Mouse (Mus musculus) layer of hippocampus, adult 2 months (tissue): ENCODE results near the gene Bcorl1. TPM values are rescaled to one million over a fixed set of nuclear protein-coding genes. Genes with fewer than 3 reads are reported as not detected.

Source experiments
- DNase-seq, 2 experiments: peaks; one replicate each; pipeline ENCODE4 v3.0.0; 2022; ENCODE audit warnings: low spot score in 2 of 2
- H3K27ac ChIP-seq: fragments of 200-600 bp; 2 replicates; pipeline ENCODE4 v1.8.1; 2022
- H3K4me3 ChIP-seq: fragments of 200-600 bp; 2 replicates; pipeline ENCODE4 v1.8.1; 2022; ENCODE audit warnings: mild to moderate bottlenecking
- CTCF ChIP-seq: fragments of 200-600 bp; conservative IDR thresholded peaks from 2 replicates; pipeline ENCODE4 v1.8.1; 2022; ENCODE audit warnings: antibody characterized with exemption, mild to moderate bottlenecking, moderate library complexity
- total RNA-seq, 2 experiments: library from RNA; stranded (reverse); gene quantifications; 2 replicates each; pipeline ENCODE4 v1.2.3; 2021

The Bcorl1 gene
- total RNA-seq, 2 experiments from 2014 or later = 15.0 to 21.0 TPM

DNA sequence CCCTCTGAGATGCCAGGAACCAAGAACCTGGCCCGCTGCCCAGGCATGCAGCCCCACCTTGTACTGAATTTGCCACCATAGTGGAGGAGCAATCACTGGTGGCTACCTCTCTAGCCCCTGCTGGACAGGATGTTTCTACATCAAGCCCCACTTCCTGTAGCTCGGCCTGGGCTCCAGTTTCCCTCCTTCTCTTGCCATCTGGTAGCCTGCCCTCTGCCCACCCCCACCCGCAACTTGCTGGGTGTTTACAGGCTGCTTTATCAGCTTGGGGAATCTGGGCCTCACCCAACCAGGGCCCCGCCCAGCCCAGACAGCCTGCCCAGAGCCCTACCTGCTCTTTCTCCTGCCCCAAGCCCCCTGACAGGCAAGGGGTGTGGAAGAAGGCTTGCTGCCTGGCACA lies 97.9 kb downstream of the Bcorl1 start:
- TF ChIP-seq CTCF = no peak
- H3K4me3 ChIP-seq = no peak overlapping the region
- DNase-seq = no peak
- H3K27ac ChIP-seq = no peak overlapping the region

DNA sequence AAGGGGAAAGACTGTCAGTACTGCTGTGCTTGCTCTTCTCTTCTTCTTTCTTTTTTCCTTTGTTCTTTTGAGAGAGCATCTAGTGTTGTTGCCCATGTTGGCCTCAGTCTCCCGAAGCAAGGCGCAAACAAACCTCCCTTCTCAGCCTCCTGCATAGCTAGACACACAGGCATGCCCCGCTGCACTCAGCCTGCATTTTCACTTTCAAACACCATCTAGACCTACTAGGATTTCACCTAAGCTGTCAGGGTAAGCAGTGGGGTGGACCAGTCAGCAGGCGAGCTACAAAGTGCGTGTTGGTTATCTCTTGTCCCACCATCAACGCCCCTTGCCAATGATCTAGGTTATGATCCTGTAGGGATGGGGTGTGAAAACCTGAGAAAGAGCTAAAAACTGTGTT lies 100.4 kb downstream of the Bcorl1 start:
- H3K27ac ChIP-seq = no peak overlapping the region
- DNase-seq = no peak
- no peak overlapping the region for H3K4me3 ChIP-seq
- TF ChIP-seq CTCF = no peak

DNA sequence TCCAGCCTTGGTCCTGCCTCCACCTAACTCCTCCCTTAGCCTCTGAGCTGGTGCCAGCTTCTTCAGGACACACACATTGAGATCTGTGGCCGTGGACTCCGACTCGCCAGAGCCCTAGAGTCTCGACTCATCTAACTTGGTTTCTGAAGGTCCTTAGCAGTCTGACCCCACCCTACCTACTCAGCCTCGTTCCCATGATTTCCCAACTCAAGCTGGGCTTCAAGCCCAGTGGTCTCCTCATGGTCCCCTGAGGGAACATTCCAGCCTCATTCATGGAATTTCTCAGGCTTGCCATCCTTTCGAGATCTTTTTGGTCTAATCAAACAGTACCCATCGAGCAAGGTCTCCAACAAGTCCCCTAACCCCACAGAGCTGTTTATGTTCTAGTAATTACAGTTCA lies 100.8 kb downstream of the Bcorl1 start:
- Histone ChIP-seq H3K4me3 (no peak overlapping the region), H3K27ac (no peak overlapping the region)
- TF ChIP-seq CTCF = no peak
- no peak for DNase-seq

DNA sequence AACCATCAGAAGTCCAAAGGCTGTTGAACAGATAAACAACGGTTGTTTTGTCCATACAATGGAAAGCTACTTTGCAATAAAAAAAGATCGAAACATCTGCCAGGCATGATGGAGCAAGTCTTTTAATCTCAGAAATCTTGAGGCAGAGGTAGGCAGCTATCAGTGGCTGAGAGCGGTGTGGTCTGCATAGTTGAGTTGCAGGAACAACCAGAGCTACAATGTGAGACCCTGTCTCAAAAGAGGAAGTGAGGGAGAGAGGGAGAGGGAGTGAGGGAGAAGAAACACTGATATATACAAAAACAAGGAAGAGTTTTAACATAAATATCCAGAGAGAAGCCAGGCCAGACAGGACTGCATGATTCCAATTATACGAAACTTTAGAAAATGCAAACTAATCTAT lies 103.5 kb downstream of the Bcorl1 start:
- H3K27ac ChIP-seq = no peak overlapping the region
- no peak for DNase-seq
- no peak overlapping the region for H3K4me3 ChIP-seq
- TF ChIP-seq CTCF = no peak

DNA sequence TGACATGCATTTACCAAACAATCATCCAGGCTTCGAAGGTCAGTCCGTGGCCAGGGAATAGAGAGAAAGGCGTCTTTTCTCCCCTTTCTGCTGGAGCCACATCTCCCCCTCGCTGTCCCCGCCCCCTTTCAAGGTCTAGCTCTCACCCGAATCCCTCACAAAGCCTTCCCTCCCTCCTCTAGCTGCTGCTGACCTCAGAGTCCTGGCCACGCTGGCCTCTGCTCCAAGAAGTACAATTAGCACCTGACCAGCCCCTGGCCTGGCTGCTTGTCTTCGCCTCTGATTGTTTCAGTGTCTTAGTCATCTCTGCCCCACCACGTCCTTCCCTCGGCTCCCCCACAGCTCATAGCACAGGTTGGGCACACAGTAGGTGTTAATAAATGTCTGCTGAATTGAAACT lies 108.5 kb downstream of the Bcorl1 start:
- H3K27ac ChIP-seq = no peak overlapping the region
- H3K4me3 ChIP-seq = no peak overlapping the region
- no peak for TF ChIP-seq CTCF
- DNase-seq = no peak

DNA sequence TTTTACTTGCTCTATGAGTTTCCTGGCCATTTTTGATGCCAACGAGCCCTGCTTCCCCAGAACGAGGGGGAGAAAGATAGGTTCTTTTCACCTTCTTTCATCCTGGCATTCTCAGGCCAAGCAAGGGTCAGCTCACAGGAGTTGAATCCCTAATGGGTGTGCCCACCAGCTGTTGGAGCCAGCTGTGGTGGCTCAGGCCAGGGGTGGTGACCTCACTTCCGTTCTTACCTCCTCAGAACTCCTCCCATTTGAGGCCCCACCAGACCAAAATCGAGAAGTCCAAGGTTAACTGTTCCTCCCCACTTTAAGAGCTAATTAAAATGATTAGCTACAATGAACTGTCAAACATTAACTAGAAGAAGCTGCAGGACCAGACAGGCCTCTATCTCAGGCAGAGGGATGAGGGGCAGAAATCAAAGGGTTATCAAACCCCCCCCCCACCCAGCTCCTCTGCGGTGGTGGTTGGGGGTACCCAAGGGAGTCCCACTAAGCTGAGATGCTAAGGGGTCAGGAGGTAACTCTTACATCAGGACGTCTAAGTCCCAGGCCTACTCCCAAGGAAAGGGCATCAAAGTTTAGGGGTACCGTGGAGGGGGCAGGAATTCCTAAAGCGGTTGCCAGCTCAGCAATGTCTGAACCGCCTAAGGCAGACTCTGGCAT lies 111.2 kb downstream of the Bcorl1 start:
- no peak for DNase-seq
- Histone ChIP-seq H3K4me3 (no peak overlapping the region), H3K27ac (no peak overlapping the region)
- TF ChIP-seq CTCF = no peak

DNA sequence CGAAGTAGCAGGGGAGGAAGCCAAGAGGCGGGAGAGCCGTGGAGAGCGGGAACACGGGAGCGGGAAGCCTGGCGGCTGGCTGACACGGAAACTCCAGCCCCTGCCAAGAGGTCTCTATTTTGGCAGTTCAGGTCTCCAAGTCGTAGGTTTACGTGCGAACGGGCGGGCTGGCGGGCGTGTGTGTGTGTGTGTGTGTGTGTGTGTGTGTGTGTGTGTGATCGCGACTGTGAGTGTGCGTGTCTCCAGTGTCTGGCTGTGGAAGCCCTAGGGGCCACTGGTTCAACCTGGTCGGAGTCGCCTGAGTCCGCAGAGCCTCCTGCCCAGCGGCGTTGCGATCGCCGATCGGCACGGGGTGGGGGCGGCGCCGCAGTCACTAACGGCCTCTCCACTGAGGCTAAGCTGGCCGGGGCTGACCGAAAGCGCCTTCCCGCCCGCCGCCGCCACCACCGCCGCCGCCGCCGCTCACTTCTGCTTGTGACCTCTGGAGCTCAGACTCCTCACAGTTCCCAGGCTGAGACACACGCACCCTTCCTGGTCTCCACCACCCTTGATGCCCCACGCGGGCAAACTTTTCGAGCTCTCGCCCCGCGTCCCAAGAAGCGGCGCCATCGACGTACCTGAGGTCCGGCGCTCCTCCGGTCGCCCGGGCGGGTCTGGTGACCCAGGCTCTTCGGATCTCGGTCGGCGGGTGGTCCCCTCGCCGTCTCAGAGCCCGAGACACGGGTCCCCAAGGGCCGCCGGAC lies 111.9 kb downstream of the Bcorl1 start:
- no peak for TF ChIP-seq CTCF
- DNase-seq = no peak
- Histone ChIP-seq H3K4me3 (peak overlapping the region; percentile 20), H3K27ac (no peak overlapping the region)

DNA sequence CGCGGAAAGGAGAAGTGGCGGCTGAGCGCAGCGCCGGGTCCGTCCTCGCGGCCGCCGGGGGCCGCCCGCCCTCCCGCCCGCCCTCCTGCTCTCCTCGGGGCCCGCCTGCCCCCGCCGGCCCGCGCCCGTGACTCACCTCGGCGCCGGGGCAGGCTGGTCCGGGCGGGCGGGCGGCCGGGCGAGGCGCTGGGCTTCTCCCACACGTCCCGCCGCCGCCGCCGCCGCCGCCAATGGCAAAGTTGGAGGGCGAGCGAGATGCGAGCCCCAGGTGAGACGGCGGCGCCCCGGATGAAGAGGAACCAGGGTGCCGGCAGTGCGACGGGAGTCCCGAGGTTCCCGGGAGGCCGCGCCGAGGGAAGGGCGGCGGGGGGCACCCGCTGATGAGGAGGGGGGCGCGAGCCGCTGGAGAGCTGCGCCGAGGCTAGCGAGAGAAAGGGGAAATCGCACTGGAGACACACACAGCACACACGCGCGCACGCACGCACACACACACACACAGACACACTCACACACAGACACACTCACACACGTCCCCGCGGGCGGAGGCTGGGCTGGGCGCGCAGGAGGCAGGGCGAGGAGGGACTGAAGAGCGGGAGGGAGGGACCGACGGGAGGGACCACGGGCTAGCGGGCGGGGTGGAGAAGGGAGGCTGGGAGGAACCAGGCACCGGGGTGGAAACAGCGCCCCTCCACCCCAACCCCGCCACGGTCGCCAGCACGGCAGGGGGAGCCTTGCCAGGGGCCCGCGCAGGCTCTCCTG lies 112.8 kb downstream of the Bcorl1 start:
- no peak for TF ChIP-seq CTCF
- H3K4me3 ChIP-seq = peak overlapping the region; percentile 35; the same call in 1 of the 2 replicates
- no peak for DNase-seq
- no peak overlapping the region for H3K27ac ChIP-seq

DNA sequence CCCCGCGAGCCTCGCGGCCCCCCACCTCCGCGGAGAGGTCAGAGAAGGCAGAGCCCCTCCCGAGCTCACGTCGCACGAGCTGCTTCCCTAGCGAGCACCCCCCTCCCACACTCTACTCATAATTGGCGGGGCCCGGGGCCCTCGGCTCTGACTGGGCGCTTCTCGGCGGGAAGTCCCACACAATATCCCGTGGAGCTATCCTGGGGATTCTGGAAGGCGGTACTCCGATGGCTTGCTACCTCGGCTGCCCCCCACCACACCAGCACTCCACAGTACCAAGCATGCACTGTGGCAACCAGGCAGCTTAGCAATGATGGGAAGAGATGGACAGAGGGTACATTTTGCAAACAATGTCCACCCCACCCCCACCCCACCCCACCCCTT lies 113.3 kb downstream of the Bcorl1 start:
- no peak for TF ChIP-seq CTCF
- DNase-seq = no peak
- no peak overlapping the region for H3K27ac ChIP-seq
- peak overlapping the region; percentile 35; the same call in 1 of the 2 replicates for H3K4me3 ChIP-seq

DNA sequence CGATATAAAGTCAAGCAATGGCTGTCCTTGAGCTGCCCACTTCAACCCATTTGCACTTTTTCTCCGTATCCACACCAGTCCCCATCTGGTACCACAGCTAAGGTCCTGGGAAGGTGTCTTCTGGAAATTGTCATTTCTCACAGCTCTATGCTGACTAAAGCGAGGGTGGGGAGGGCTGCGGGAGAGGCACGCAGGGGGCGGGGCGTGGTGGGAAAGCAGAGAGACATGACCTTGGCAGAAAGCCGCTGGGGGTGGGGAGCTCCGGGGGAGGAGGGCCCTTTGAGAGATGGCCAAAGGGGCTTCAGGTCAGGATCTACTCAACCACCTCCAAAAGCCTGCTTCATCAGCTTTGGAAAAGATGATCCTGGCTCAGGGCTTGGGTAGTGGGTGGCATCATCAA lies 113.9 kb downstream of the Bcorl1 start:
- no peak for TF ChIP-seq CTCF
- Histone ChIP-seq H3K4me3 (no peak overlapping the region), H3K27ac (no peak overlapping the region)
- DNase-seq = no peak

DNA sequence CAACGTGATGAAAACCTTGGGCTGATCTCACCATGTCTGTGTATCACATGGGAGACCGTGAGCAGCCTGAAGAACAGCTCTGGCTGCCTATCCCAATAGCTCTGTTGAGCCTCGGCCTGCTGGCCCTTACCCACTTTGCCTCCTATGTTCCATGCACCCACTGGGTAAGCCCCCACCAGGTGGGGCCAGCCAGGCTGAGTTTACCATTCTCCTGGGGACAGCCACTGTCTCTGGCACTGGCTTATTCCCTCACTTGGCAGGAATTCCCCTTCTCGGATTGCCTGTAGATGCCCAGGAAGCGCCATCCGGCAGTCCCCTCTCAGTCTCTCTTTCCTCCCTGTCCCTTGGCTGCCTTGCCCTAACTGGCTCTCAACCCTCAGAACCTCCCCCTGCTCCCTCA lies 115.8 kb downstream of the Bcorl1 start:
- no peak for DNase-seq

More for the DNA sequence above, 115.8 kb downstream of the Bcorl1 start:
- TF ChIP-seq CTCF = no peak
- no peak overlapping the region for H3K4me3 ChIP-seq
- H3K27ac ChIP-seq = no peak overlapping the region

Other genes starting within 250 kb of the Bcorl1 start
- gene Xpnpep2, start 232.6 kb upstream of the Bcorl1 start, total RNA-seq = under 1 TPM; 0.29 to 0.49 TPM
- 1 to 10 TPM; 1.5 to 1.8 TPM for gene Sash3, start 194.9 kb upstream of the Bcorl1 start, total RNA-seq
- gene Zdhhc9, start 132.5 kb upstream of the Bcorl1 start, total RNA-seq = 10 to 100 TPM; 41.3 to 41.6 TPM
- 10 to 100 TPM; 16.6 to 20.1 TPM for gene Utp14a, start 84.5 kb upstream of the Bcorl1 start, total RNA-seq
- gene Elf4, start 121.8 kb downstream of the Bcorl1 start, total RNA-seq = under 1 TPM; 0.61 to 0.84 TPM
- 10 to 100 TPM; 27.8 to 29.0 TPM for gene Aifm1, start 172.2 kb downstream of the Bcorl1 start, total RNA-seq
- gene Rab33a, start 177.9 kb downstream of the Bcorl1 start, total RNA-seq = 10 to 100 TPM; 22.1 to 24.3 TPM